Mouse (Mus musculus): ENCODE measurements around the gene Usp21. TPM values are rescaled to one million over a fixed set of nuclear protein-coding genes. Genes with fewer than 3 reads are reported as not detected.
A peak's percentile ranks its signal among the peaks of the same experiment; 100 is the strongest.

Gene Usp21
- total and polyA plus RNA-seq, 3 experiments = 11.8 to 64.5 (median 44.1) TPM

GRCm38 (mm10) chr1:171240911-171241310 is 46.9 kb downstream of the Usp21 start:
- no peak for DNase-seq (ENCODE audit: low spot score)
- TF ChIP-seq CTCF (IDR thresholded peaks at IDR 0.05; ENCODE audit: low read depth, low read length) = no peak
- no peak for TF ChIP-seq GATA2 (IDR thresholded peaks at IDR 0.05; ENCODE audit: borderline replicate concordance, low read depth, low read length)
- no peak for TF ChIP-seq GATA1 (IDR thresholded peaks at IDR 0.05; ENCODE audit: borderline replicate concordance, low read length)
- TF ChIP-seq TAL1 (conservative IDR thresholded peaks at IDR 0.05; ENCODE audit: low read depth, low read length) = no peak
- no peak for TF ChIP-seq POLR2AphosphoS5 (IDR thresholded peaks at IDR 0.05; ENCODE audit: insufficient replicate concordance, low read depth, low read length)

DNA sequence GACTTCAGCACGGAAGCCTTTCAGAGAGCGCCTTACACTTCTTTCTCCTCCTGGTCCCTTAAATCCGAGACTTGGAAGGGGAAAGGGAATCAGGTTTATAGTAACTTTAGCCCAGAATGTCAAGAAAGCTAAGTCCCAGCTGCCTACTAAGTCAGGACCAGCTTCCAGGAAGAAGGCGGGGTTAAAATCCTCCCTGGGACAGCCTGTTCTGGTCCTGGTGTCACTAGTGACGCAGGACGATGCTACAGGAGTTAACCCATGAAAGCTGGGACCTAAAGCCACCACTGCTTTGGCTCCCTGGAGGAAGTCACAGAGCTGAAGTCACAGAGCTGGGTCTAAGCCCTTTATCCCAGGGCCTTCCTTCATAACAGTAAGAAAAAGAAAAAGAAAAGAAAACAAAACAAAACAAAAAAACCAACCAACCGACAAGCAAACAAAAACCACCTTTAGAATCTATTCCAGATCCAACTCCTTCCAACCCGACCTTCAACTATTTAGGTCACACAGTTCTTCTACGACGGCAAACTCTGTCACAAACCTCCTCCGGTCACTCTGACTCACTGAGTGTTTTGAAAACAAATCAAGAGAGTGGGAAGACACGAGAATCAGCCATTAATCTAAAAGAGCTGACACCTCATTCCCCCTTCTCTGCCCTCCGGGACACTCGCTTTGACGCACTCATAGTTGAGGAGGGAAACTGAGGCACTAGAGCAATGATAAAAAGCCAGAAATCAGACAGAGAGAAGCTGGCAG is 47.6 kb downstream of the Usp21 start:
- H3K36me3 ChIP-seq (replicated peaks) = peaks cover 90% of the 10 kb centered on the region
- no peak for ATAC-seq (ENCODE audit: extremely low read depth, insufficient number of reproducible peaks, low FRiP score, poor library complexity, severe bottlenecking)

More at GRCm38 (mm10) chr1:171240911-171241310, 46.9 kb downstream of the Usp21 start:
- H3K36me3 ChIP-seq (replicated peaks) = peaks cover 88% of the 10 kb centered on the region
- no peak for ATAC-seq (ENCODE audit: extremely low read depth, insufficient number of reproducible peaks, low FRiP score, poor library complexity, severe bottlenecking)
- peaks cover 17% of the 10 kb centered on the region for H3K4me1 ChIP-seq (ENCODE audit: insufficient read depth, low read depth, low read length)
- no peaks in the 10 kb centered on the region for H3K27me3 ChIP-seq (ENCODE audit: insufficient read depth, low read length)
- H3K4me3 ChIP-seq (ENCODE audit: low read depth, low read length) = no peak overlapping the region
- H3K9me3 ChIP-seq (replicated peaks) = no peaks in the 10 kb centered on the region

DNA sequence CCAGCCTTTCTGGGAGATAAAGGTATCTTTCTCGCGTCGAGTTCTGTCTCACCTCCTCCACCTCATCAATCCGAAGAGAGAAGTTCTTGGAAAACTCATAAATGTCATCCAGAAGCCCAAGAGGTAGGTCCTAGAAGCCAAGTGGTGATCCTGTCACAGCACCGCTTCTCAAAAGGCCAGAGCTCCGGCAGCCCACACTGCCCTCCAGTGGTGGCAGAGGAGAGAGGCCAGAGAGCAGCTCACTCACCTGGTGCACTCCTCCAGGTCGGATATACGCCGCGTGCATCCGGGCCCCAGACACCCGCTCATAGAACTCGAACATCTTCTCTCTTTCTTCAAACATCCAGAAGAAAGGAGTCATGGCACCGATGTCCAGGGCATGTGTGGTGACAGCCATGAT is 49.3 kb downstream of the Usp21 start:
- no peaks in the 10 kb centered on the region for H3K27me3 ChIP-seq (ENCODE audit: insufficient read depth, low read length)
- no peak for TF ChIP-seq TAL1 (conservative IDR thresholded peaks at IDR 0.05; ENCODE audit: low read depth, low read length)
- no peak for TF ChIP-seq POLR2AphosphoS5 (IDR thresholded peaks at IDR 0.05; ENCODE audit: insufficient replicate concordance, low read depth, low read length)
- TF ChIP-seq GATA1 (IDR thresholded peaks at IDR 0.05; ENCODE audit: borderline replicate concordance, low read length) = no peak
- peak; percentile 54; the same call in 1 of the 2 replicates for TF ChIP-seq CTCF (IDR thresholded peaks at IDR 0.05; ENCODE audit: low read depth, low read length)
- TF ChIP-seq GATA2 (IDR thresholded peaks at IDR 0.05; ENCODE audit: borderline replicate concordance, low read depth, low read length) = no peak
- peaks cover 15% of the 10 kb centered on the region for H3K4me1 ChIP-seq (ENCODE audit: insufficient read depth, low read depth, low read length)
- H3K4me3 ChIP-seq (ENCODE audit: low read depth, low read length) = no peak overlapping the region
- peaks cover 94% of the 10 kb centered on the region for H3K36me3 ChIP-seq (replicated peaks)
- ATAC-seq (ENCODE audit: extremely low read depth, insufficient number of reproducible peaks, low FRiP score, poor library complexity, severe bottlenecking) (peak; percentile 54; the same call in 1 of the 2 replicates), DNase-seq (ENCODE audit: low spot score) (peak; percentile 46)
- no peaks in the 10 kb centered on the region for H3K9me3 ChIP-seq (replicated peaks)

More for the DNA sequence above, 47.6 kb downstream of the Usp21 start:
- no peak for TF ChIP-seq TAL1 (conservative IDR thresholded peaks at IDR 0.05; ENCODE audit: low read depth, low read length)
- TF ChIP-seq GATA1 (IDR thresholded peaks at IDR 0.05; ENCODE audit: borderline replicate concordance, low read length) = no peak
- no peak for TF ChIP-seq CTCF (IDR thresholded peaks at IDR 0.05; ENCODE audit: low read depth, low read length)
- no peak for TF ChIP-seq POLR2AphosphoS5 (IDR thresholded peaks at IDR 0.05; ENCODE audit: insufficient replicate concordance, low read depth, low read length)
- no peak for TF ChIP-seq GATA2 (IDR thresholded peaks at IDR 0.05; ENCODE audit: borderline replicate concordance, low read depth, low read length)
- no peaks in the 10 kb centered on the region for H3K9me3 ChIP-seq (replicated peaks)
- no peak for DNase-seq (ENCODE audit: low spot score)
- no peaks in the 10 kb centered on the region for H3K27me3 ChIP-seq (ENCODE audit: insufficient read depth, low read length)
- H3K4me1 ChIP-seq (ENCODE audit: insufficient read depth, low read depth, low read length) = peaks cover 11% of the 10 kb centered on the region
- H3K4me3 ChIP-seq (ENCODE audit: low read depth, low read length) = no peak overlapping the region

- DNase-seq (ENCODE audit: low spot score) (no peak), ATAC-seq (ENCODE audit: extremely low read depth, insufficient number of reproducible peaks, low FRiP score, poor library complexity, severe bottlenecking) (no peak)
- TF ChIP-seq GATA1 (IDR thresholded peaks at IDR 0.05; ENCODE audit: borderline replicate concordance, low read length) = no peak
- TF ChIP-seq CTCF (IDR thresholded peaks at IDR 0.05; ENCODE audit: low read depth, low read length) = no peak
- TF ChIP-seq TAL1 (conservative IDR thresholded peaks at IDR 0.05; ENCODE audit: low read depth, low read length) = no peak
- no peak for TF ChIP-seq GATA2 (IDR thresholded peaks at IDR 0.05; ENCODE audit: borderline replicate concordance, low read depth, low read length)
- no peak for TF ChIP-seq POLR2AphosphoS5 (IDR thresholded peaks at IDR 0.05; ENCODE audit: insufficient replicate concordance, low read depth, low read length)
- Histone ChIP-seq H3K36me3 (replicated peaks) (peaks cover 90% of the 10 kb centered on the region), H3K4me3 (ENCODE audit: low read depth, low read length) (no peak overlapping the region), H3K4me1 (ENCODE audit: insufficient read depth, low read depth, low read length) (peaks cover 12% of the 10 kb centered on the region), H3K27me3 (ENCODE audit: insufficient read depth, low read length) (no peaks in the 10 kb centered on the region), H3K9me3 (replicated peaks) (no peaks in the 10 kb centered on the region)
Measured at GRCm38 (mm10) chr1:171237438-171237837, 50.4 kb downstream of the Usp21 start.

DNA sequence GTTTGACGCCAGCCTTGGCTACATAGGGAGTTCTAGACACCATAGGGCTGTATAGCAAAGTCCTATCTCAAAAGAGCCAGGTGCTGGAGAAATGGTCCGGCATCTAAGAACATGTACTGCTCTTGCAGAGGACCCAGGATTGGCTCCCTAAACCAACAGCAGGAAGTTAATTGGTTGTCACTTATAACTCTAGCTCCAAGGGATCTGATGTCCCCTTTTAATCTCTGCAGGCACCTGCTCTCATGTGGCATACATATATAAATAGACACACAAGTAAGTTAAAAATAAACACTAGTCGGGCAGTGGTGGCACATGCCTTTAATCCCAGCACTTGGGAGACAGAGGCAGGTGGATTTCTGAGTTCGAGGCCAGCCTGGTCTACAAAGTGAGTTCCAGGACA is 52.0 kb downstream of the Usp21 start:
- H3K36me3 ChIP-seq (replicated peaks) = peaks cover 75% of the 10 kb centered on the region
- no peaks in the 10 kb centered on the region for H3K27me3 ChIP-seq (ENCODE audit: insufficient read depth, low read length)
- TF ChIP-seq TAL1 (conservative IDR thresholded peaks at IDR 0.05; ENCODE audit: low read depth, low read length) (no peak), POLR2AphosphoS5 (IDR thresholded peaks at IDR 0.05; ENCODE audit: insufficient replicate concordance, low read depth, low read length) (no peak), CTCF (IDR thresholded peaks at IDR 0.05; ENCODE audit: low read depth, low read length) (no peak)
- no peaks in the 10 kb centered on the region for H3K9me3 ChIP-seq (replicated peaks)
- DNase-seq (ENCODE audit: low spot score) (no peak), ATAC-seq (ENCODE audit: extremely low read depth, insufficient number of reproducible peaks, low FRiP score, poor library complexity, severe bottlenecking) (no peak)
- H3K4me3 ChIP-seq (ENCODE audit: low read depth, low read length) = no peak overlapping the region
- peaks cover 20% of the 10 kb centered on the region for H3K4me1 ChIP-seq (ENCODE audit: insufficient read depth, low read depth, low read length)

DNA sequence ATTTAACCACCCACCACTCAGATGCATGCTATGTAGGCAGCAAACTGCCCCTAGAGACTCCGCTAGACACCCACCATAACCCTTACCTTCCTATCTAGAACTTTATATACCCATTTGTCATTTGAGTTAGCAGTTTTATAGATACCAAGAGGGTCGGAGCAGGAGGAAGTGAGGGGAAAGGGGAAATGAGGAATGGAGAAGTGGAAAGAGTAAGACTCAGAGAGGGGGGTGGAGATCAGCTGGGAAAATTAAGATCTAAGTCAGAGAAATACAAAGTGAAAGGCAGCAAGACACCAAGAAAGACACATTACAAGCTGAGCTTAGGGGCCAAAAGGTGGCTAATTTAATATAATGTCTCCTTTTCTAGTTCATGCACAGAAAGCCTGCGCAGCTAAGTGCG is 53.3 kb downstream of the Usp21 start:
- Histone ChIP-seq H3K36me3 (replicated peaks) (peaks cover 64% of the 10 kb centered on the region), H3K4me1 (ENCODE audit: insufficient read depth, low read depth, low read length) (peaks cover 20% of the 10 kb centered on the region), H3K9me3 (replicated peaks) (no peaks in the 10 kb centered on the region), H3K27me3 (ENCODE audit: insufficient read depth, low read length) (no peaks in the 10 kb centered on the region), H3K4me3 (ENCODE audit: low read depth, low read length) (no peak overlapping the region)
- TF ChIP-seq CTCF (IDR thresholded peaks at IDR 0.05; ENCODE audit: low read depth, low read length) (no peak), GATA2 (IDR thresholded peaks at IDR 0.05; ENCODE audit: borderline replicate concordance, low read depth, low read length) (no peak), POLR2AphosphoS5 (IDR thresholded peaks at IDR 0.05; ENCODE audit: insufficient replicate concordance, low read depth, low read length) (no peak), TAL1 (conservative IDR thresholded peaks at IDR 0.05; ENCODE audit: low read depth, low read length) (no peak), GATA1 (IDR thresholded peaks at IDR 0.05; ENCODE audit: borderline replicate concordance, low read length) (no peak)
- ATAC-seq (ENCODE audit: extremely low read depth, insufficient number of reproducible peaks, low FRiP score, poor library complexity, severe bottlenecking) (no peak), DNase-seq (ENCODE audit: low spot score) (no peak)
